Mouse (Mus musculus) limb, embryonic 11.5 days (tissue): ENCODE measurements around the gene Oprm1. TPM values are rescaled to one million over a fixed set of nuclear protein-coding genes. Genes with fewer than 3 reads are reported as not detected.
"Not testable (repeated sequence)": the region's sequence is repeated elsewhere in the genome, so short reads cannot be mapped to it uniquely, and the experiment has no call there.

Source experiments
- ATAC-seq: fragments of 200-750 bp; cut with Nextera tagmentation; 2 replicates; pipeline ENCODE4 v1.8.0; 2017; ENCODE audit warnings: low read depth; ENCODE audit not compliant: insufficient number of reproducible peaks, low FRiP score, low TSS enrichment
- DNase-seq: peaks from one replicate; pipeline ENCODE4 v3.0.0-alpha.2; 2015; ENCODE audit warnings: low spot score
- H3K27ac ChIP-seq: fragments of 300-500 bp; sonication (generic); replicated peaks from 2 replicates; pipeline ENCODE4 v1.5.1; 2014; ENCODE audit warnings: low read depth, mild to moderate bottlenecking, low read length
- H3K27me3 ChIP-seq: fragments of 300-500 bp; sonication (generic); 2 replicates; pipeline ENCODE4 v1.6.1; 2014; ENCODE audit warnings: mild to moderate bottlenecking, low read length, mixed read lengths; ENCODE audit not compliant: control insufficient read depth, insufficient read depth
- H3K36me3 ChIP-seq: fragments of 300-500 bp; sonication (generic); 2 replicates; pipeline ENCODE4 v1.6.1; 2014; ENCODE audit warnings: mild to moderate bottlenecking, low read length, moderate library complexity, mixed read lengths; ENCODE audit not compliant: control insufficient read depth, insufficient read depth
- H3K4me1 ChIP-seq: fragments of 300-500 bp; sonication (generic); 2 replicates; pipeline ENCODE4 v1.6.1; 2014; ENCODE audit warnings: low read length, mixed read lengths; ENCODE audit not compliant: control insufficient read depth, insufficient read depth
- H3K4me2 ChIP-seq: fragments of 300-500 bp; sonication (generic); 2 replicates; pipeline ENCODE4 v1.6.1; 2014; ENCODE audit warnings: low read depth, mild to moderate bottlenecking, moderate library complexity; ENCODE audit not compliant: severe bottlenecking
- H3K4me3 ChIP-seq: fragments of 300-500 bp; sonication (generic); 2 replicates; pipeline ENCODE4 v1.5.1; 2014; ENCODE audit warnings: low read depth, low read length
- H3K9ac ChIP-seq: fragments of 300-500 bp; sonication (generic); 2 replicates; pipeline ENCODE4 v1.6.1; 2014; ENCODE audit warnings: mild to moderate bottlenecking, low read length
- H3K9me3 ChIP-seq: fragments of 300-500 bp; sonication (generic); 2 replicates; pipeline ENCODE4 v1.6.1; 2016; ENCODE audit warnings: low read length; ENCODE audit not compliant: control insufficient read depth
- WGBS: fragments of 180-500 bp; shearing (Covaris S2); extraction: QIAGEN DNeasy Blood & Tissue Kit; methylation state at CpG from one replicate; pipeline ENCODE4 v1.1.7; 2014; 5-methylcytosine and 5-hydroxymethylcytosine counted together
- polyA plus RNA-seq: library from polyadenylated mRNA; unstranded; fragments of >200 nt; fragmentation: Nextera tagmentation; extraction: Ambion mirVana; gene quantifications from 2 replicates; pipeline ENCODE4 v1.2.1, GENCODE M21; 2014

Oprm1 gene
- polyA plus RNA-seq, 1 experiment from 2014 or later, result not detected

- Histone ChIP-seq H3K27me3 (no peaks in the 10 kb centered on the region), H3K36me3 (no peaks in the 10 kb centered on the region), H3K27ac (no peak overlapping the region), H3K9me3 (no peaks in the 10 kb centered on the region), H3K4me1 (no peaks in the 10 kb centered on the region), H3K9ac (no peak overlapping the region), H3K4me2 (no peak overlapping the region), H3K4me3 (no peak overlapping the region)
- DNase-seq (no peak), ATAC-seq (peak; percentile 39; the same call in 1 of the 2 replicates)
- 73% methylated on average over 4 of the region's 4 CpGs for WGBS
These were observed 229.2 kb downstream of the Oprm1 start for GRCm38 (mm10) chr10:6987399-6988098.

- no peaks in the 10 kb centered on the region for H3K4me1 ChIP-seq
- no peak overlapping the region for H3K27ac ChIP-seq
- ATAC-seq (no peak), DNase-seq (no peak)
- WGBS, result 66% methylated on average over 1 of the region's 1 CpGs
- H3K9ac ChIP-seq, result no peak overlapping the region
- H3K4me3 ChIP-seq, result no peak overlapping the region
- no peaks in the 10 kb centered on the region for H3K36me3 ChIP-seq
- no peaks in the 10 kb centered on the region for H3K9me3 ChIP-seq
- H3K27me3 ChIP-seq, result no peaks in the 10 kb centered on the region
- H3K4me2 ChIP-seq, result no peak overlapping the region
These were observed 230.2 kb downstream of the Oprm1 start for GRCm38 (mm10) chr10:6988555-6988954.

GRCm38 (mm10) chr10:6996895-6997294, 238.6 kb downstream of the Oprm1 start:
- no peak for ATAC-seq
- WGBS, result 85% methylated on average over 3 of the region's 3 CpGs

GRCm38 (mm10) chr10:6998576-6999250, 240.4 kb downstream of the Oprm1 start:
- Histone ChIP-seq H3K9ac (no peak overlapping the region), H3K9me3 (no peaks in the 10 kb centered on the region), H3K36me3 (no peaks in the 10 kb centered on the region), H3K27ac (no peak overlapping the region), H3K27me3 (no peaks in the 10 kb centered on the region), H3K4me3 (no peak overlapping the region), H3K4me2 (no peak overlapping the region), H3K4me1 (no peaks in the 10 kb centered on the region)
- ATAC-seq, result no peak
- DNase-seq, result no peak
- 91% methylated on average over 4 of the region's 4 CpGs for WGBS

More at GRCm38 (mm10) chr10:6996895-6997294, 238.6 kb downstream of the Oprm1 start:
- H3K27ac ChIP-seq, result no peak overlapping the region
- no peak overlapping the region for H3K4me2 ChIP-seq
- DNase-seq, result no peak
- H3K9ac ChIP-seq, result no peak overlapping the region
- H3K4me1 ChIP-seq, result no peaks in the 10 kb centered on the region
- H3K27me3 ChIP-seq, result no peaks in the 10 kb centered on the region
- H3K9me3 ChIP-seq, result no peaks in the 10 kb centered on the region
- H3K36me3 ChIP-seq, result no peaks in the 10 kb centered on the region
- no peak overlapping the region for H3K4me3 ChIP-seq

GRCm38 (mm10) chr10:6999355-6999754, 241.0 kb downstream of the Oprm1 start:
- Histone ChIP-seq H3K4me3 (no peak overlapping the region), H3K27ac (no peak overlapping the region), H3K4me1 (no peaks in the 10 kb centered on the region), H3K9me3 (no peaks in the 10 kb centered on the region), H3K27me3 (no peaks in the 10 kb centered on the region), H3K36me3 (no peaks in the 10 kb centered on the region), H3K4me2 (no peak overlapping the region), H3K9ac (no peak overlapping the region)
- DNase-seq, result no peak
- WGBS, result 82% methylated on average over 3 of the region's 3 CpGs
- no peak for ATAC-seq

GRCm38 (mm10) chr10:7003898-7004297, 245.6 kb downstream of the Oprm1 start:
- H3K4me1 ChIP-seq, DNase-seq, ATAC-seq, H3K9ac ChIP-seq, H3K36me3 ChIP-seq, H3K4me3 ChIP-seq, H3K4me2 ChIP-seq, H3K27me3 ChIP-seq, H3K27ac ChIP-seq, H3K9me3 ChIP-seq: not testable (repeated sequence)

GRCm38 (mm10) chr10:7004980-7005538, 246.8 kb downstream of the Oprm1 start:
- no peak for DNase-seq
- Histone ChIP-seq H3K4me2 (no peak overlapping the region), H3K9me3 (no peaks in the 10 kb centered on the region), H3K27ac (no peak overlapping the region), H3K4me1 (no peaks in the 10 kb centered on the region), H3K27me3 (no peaks in the 10 kb centered on the region), H3K9ac (no peak overlapping the region), H3K36me3 (no peaks in the 10 kb centered on the region), H3K4me3 (no peak overlapping the region)
- 63% methylated on average over 5 of the region's 5 CpGs for WGBS
- no peak for ATAC-seq

DNA sequence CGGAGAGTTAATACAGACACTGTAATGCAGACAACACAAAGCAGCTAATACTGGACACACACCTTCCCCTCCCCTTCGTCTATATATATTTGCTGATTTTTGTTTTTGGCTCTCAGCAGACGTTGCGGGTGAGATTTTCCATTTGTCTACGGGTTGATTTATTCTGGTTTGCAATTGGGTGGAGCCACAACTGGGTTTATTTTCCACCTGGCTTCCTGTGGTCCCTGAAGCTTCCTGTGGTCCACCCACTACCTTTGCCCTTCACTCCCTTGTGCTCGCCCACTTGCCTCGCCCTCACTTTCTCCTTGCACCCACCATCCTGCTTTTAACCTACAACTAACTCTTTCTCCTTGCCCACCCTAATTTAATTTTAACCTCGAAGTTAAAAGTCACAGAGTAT, 252.2 kb downstream of the Oprm1 start:
- no peaks in the 10 kb centered on the region for H3K36me3 ChIP-seq

More for the DNA sequence above, 252.2 kb downstream of the Oprm1 start:
- Histone ChIP-seq H3K4me3 (no peak overlapping the region), H3K27me3 (no peaks in the 10 kb centered on the region), H3K27ac (no peak overlapping the region), H3K9me3 (no peaks in the 10 kb centered on the region), H3K9ac (no peak overlapping the region), H3K4me2 (no peak overlapping the region), H3K4me1 (no peaks in the 10 kb centered on the region)
- 86% methylated on average over 8 of the region's 8 CpGs for WGBS
- ATAC-seq (no peak), DNase-seq (no peak)
